Mouse (Mus musculus) bone marrow, adult 2 months (tissue): ENCODE measurements around the gene Gm525.

Experiments
- CTCF ChIP-seq: fragments of 200-500 bp; IDR thresholded peaks from 2 replicates; pipeline ENCODE4 v1.5.1; 2011; ENCODE audit warnings: low read length, control low read depth; ENCODE audit not compliant: control insufficient read depth, insufficient read depth
- POLR2A ChIP-seq: fragments of 200-500 bp; IDR thresholded peaks from 2 replicates; pipeline ENCODE4 v1.6.1; 2011; ENCODE audit warnings: low read depth, mild to moderate bottlenecking, control low read depth, low read length, borderline replicate concordance; ENCODE audit not compliant: control insufficient read depth

GRCm38 (mm10) chr11:89137915-89138314, 64.3 kb downstream of the Gm525 start:
- TF ChIP-seq POLR2A = no peak
- TF ChIP-seq CTCF = no peak; the same call in 1 of the 2 replicates
